Mouse (Mus musculus) spleen, adult 2 months (tissue): ENCODE data around the gene Iqsec2.

Experiments
- CTCF ChIP-seq: fragments of 200-500 bp; IDR thresholded peaks from 2 replicates; pipeline ENCODE4 v1.5.1; 2011; ENCODE audit warnings: mild to moderate bottlenecking, inconsistent platforms; ENCODE audit not compliant: insufficient read depth, insufficient read length, insufficient replicate concordance; ENCODE audit errors: extremely low read depth
- POLR2A ChIP-seq: fragments of 200-500 bp; IDR thresholded peaks from 2 replicates; pipeline ENCODE4 v1.6.1; 2011; ENCODE audit warnings: low read depth, low read length, inconsistent platforms

- no peak for TF ChIP-seq CTCF
- no peak for TF ChIP-seq POLR2A
These were observed 28.4 kb downstream of the Iqsec2 start for GRCm38 (mm10) chrX:152172487-152172935.
